Mouse (Mus musculus) erythroblast, embryonic 14.5 days (primary cell): ENCODE data around the gene Gpa33.

Experiments used
- GATA1 ChIP-seq: IDR thresholded peaks from 2 replicates; pipeline ENCODE4 v1.6.1; 2012; ENCODE audit warnings: low read length, inconsistent platforms, mixed read lengths
- TAL1 ChIP-seq: IDR thresholded peaks from 3 replicates; pipeline ENCODE4 v1.6.1; 2012; ENCODE audit warnings: low read length, inconsistent platforms, mixed read lengths

DNA sequence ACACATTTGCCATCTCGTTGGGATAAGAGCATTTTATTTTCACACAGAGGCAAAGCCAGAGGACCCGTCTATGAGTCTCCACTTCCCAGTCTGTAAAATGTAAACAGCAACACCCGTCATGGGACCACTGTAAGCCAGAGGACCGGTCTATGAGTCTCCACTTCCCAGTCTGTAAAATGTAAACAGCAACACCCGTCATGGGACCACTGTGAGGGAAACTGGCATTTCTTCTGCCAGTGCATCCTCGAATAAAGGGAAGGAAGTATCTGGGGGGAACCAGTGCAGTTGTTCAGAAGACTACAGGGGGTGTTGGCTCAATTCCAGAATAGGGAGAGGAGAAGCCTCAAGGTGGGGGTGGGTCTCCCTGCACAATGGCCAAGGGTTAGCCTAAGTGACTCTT, 24.6 kb upstream of the Gpa33 start:
- TF ChIP-seq GATA1 (no peak), TAL1 (no peak)
